Comparison of ENCODE assay signal across 8 mouse cellular contexts in genomic region chr5:64230061-64230466, GRCm38 (mm10).
A peak's percentile ranks its signal among the peaks of the same experiment; 100 is the strongest.
DNase-seq lines count a peak whose midpoint lies in the region; ATAC-seq and TF ChIP-seq lines count a peak whose summit lies in the region.

No protein-coding gene starts in this region.

- peaks cover 7% of the 10 kb centered on the region for H3K79me2 ChIP-seq in MEL (ENCODE audit: control insufficient read depth, insufficient read depth, low read length, poor library complexity)

- peak overlapping the region; percentile 97 to 98 for H3K4me3 ChIP-seq in MEL (ENCODE audit: control insufficient read depth in 1 of 2, insufficient read depth in 1 of 2, low read depth in 2 of 2, low read length in 2 of 2)
- H3K4me3 ChIP-seq in forebrain, embryonic 15.5 days = peak overlapping the region; percentile 61
- H3K4me3 ChIP-seq in layer of hippocampus, adult 2 months = peak overlapping the region; percentile 78
- peak overlapping the region; percentile 70 for H3K4me3 ChIP-seq in lung, embryonic 14.5 days (ENCODE audit: low read depth, low read length)

- H3K4me1 ChIP-seq in MEL (ENCODE audit: control insufficient read depth in 1 of 2, insufficient read depth in 2 of 2, low read length in 2 of 2) = peaks cover 6 to 16% of the 10 kb centered on the region in 2 experiments
- peaks cover 9% of the 10 kb centered on the region for H3K4me1 ChIP-seq in forebrain, embryonic 15.5 days
- H3K4me1 ChIP-seq in lung, embryonic 14.5 days (ENCODE audit: insufficient read depth) = peaks cover 11% of the 10 kb centered on the region

- peak; percentile 93 for ATAC-seq in forebrain, embryonic 15.5 days (replicated peaks)
- ATAC-seq in lung, embryonic 14.5 days (ENCODE audit: insufficient read depth) = peak; percentile 96
- ATAC-seq in neutrophil, adult 5-6 weeks (ENCODE audit: extremely low read depth, insufficient number of reproducible peaks, low FRiP score, poor library complexity, severe bottlenecking) = peak; percentile 96

- intact Hi-C loops in heart, postnatal 36 days (cut with DNase I) = loop anchor here (5.0 kb wide), 1 partner anchor 37 kb away; no protein-coding TSS in a partner anchor

- H3K9me3 ChIP-seq in MEL (replicated peaks; ENCODE audit: insufficient read depth, low read length) = no peaks in the 10 kb centered on the region
- no peaks in the 10 kb centered on the region for H3K9me3 ChIP-seq in forebrain, embryonic 15.5 days
- no peaks in the 10 kb centered on the region for H3K9me3 ChIP-seq in lung, embryonic 14.5 days (ENCODE audit: low read depth, low read length)

- no peak for TF ChIP-seq RAD21 in MEL (IDR thresholded peaks at IDR 0.05; ENCODE audit: low read depth, low read length)

- 2% methylated on average over 39 of the region's 48 CpGs for WGBS in forebrain, embryonic 15.5 days
- under 1% methylated on average over 46 of the region's 48 CpGs for WGBS in lung, embryonic 14.5 days

- H3K27ac ChIP-seq in MEL (ENCODE audit: control insufficient read depth, low read depth, low read length) = peak overlapping the region; percentile 7; the same call in 1 of the 2 replicates
- H3K27ac ChIP-seq in forebrain, embryonic 15.5 days (replicated peaks) = peak overlapping the region; percentile 39
- peak overlapping the region; percentile 41; the same call in 1 of the 2 replicates for H3K27ac ChIP-seq in layer of hippocampus, adult 2 months
- peak overlapping the region; percentile 86 for H3K27ac ChIP-seq in lung, embryonic 14.5 days (ENCODE audit: low read depth)

- DNase-seq in MEL (ENCODE audit: low read depth, low spot score) = peak; percentile 94
- DNase-seq in cerebellum, adult 11-12 months = peak; percentile 64
- DNase-seq in heart, postnatal 36 days = peak; percentile 88
- peak; percentile 63 to 64 for DNase-seq in layer of hippocampus, adult 2 months (ENCODE audit: low spot score in 2 of 2)
- peak; percentile 96 for DNase-seq in lung, embryonic 14.5 days
- peak; percentile 87 to 90 for DNase-seq in thymus, adult 18-20 months

- H3K4me2 ChIP-seq in forebrain, embryonic 15.5 days (replicated peaks) = peak overlapping the region; percentile 82
- H3K4me2 ChIP-seq in lung, embryonic 14.5 days = peak overlapping the region; percentile 86

- no peaks in the 10 kb centered on the region for H3K27me3 ChIP-seq in MEL (ENCODE audit: control insufficient read depth in 1 of 2, insufficient read depth in 2 of 2, low read length in 2 of 2)
- H3K27me3 ChIP-seq in forebrain, embryonic 15.5 days = no peaks in the 10 kb centered on the region
- H3K27me3 ChIP-seq in lung, embryonic 14.5 days (ENCODE audit: insufficient read depth, low read length) = no peaks in the 10 kb centered on the region

- H3K36me3 ChIP-seq in MEL (ENCODE audit: control insufficient read depth in 1 of 2, insufficient read depth in 2 of 2, low read length in 2 of 2) = peaks cover 0 to 3% of the 10 kb centered on the region in 2 experiments; a peak in 2 of 4 replicates
- H3K36me3 ChIP-seq in forebrain, embryonic 15.5 days = no peaks in the 10 kb centered on the region
- H3K36me3 ChIP-seq in lung, embryonic 14.5 days (ENCODE audit: insufficient read depth) = no peaks in the 10 kb centered on the region

- no peak for TF ChIP-seq EP300 in MEL (IDR thresholded peaks at IDR 0.05; ENCODE audit: low read depth in 1 of 2, low read length in 2 of 2)

- TF ChIP-seq POLR2A in MEL (IDR thresholded peaks at IDR 0.05; ENCODE audit: control insufficient read depth in 1 of 2, insufficient read depth in 1 of 2, low read depth in 1 of 2, low read length in 2 of 2, poor library complexity in 1 of 2) = peak in 1 of 2 experiments; percentile 64; a peak in 2 of 4 replicates

- H3K9ac ChIP-seq in MEL (ENCODE audit: control insufficient read depth, low read depth, low read length, poor library complexity, severe bottlenecking) = peak overlapping the region; percentile 81
- H3K9ac ChIP-seq in forebrain, embryonic 15.5 days (replicated peaks) = peak overlapping the region; percentile 57
- H3K9ac ChIP-seq in lung, embryonic 14.5 days = peak overlapping the region; percentile 79

- TF ChIP-seq CTCF in MEL (IDR thresholded peaks at IDR 0.05 in 2 of 3, conservative IDR thresholded peaks at IDR 0.05 in 1 of 3; ENCODE audit: control insufficient read depth in 1 of 3, insufficient read depth in 1 of 3, low read depth in 2 of 3, low read length in 3 of 3, poor library complexity in 1 of 3, severe bottlenecking in 1 of 3) = no peak
- peak; percentile 26; the same call in 1 of the 2 replicates for TF ChIP-seq CTCF in layer of hippocampus, adult 2 months (conservative IDR thresholded peaks at IDR 0.05)
- 0 out of 2 replicates have a peak, but pooled peaks have one; percentile 13 for TF ChIP-seq CTCF in lung, embryonic 14.5 days (IDR thresholded peaks at IDR 0.05; ENCODE audit: low read depth)

TF ChIP-seq in MEL, 35 proteins besides CTCF, POLR2A, EP300 and RAD21:
- TF ChIP-seq ZC3H11A (IDR thresholded peaks at IDR 0.05; ENCODE audit: low read depth, low read length) (no peak), NRF1 (IDR thresholded peaks at IDR 0.05; ENCODE audit: insufficient read depth, low read depth, low read length, poor library complexity, severe bottlenecking) (no peak), RCOR1 (IDR thresholded peaks at IDR 0.05; ENCODE audit: low read depth, low read length) (no peak), GABPA (IDR thresholded peaks at IDR 0.05; ENCODE audit: low read depth, low read length) (no peak), CHD1 (IDR thresholded peaks at IDR 0.05; ENCODE audit: low read depth, low read length) (no peak), GATA1 (IDR thresholded peaks at IDR 0.05; ENCODE audit: low read depth, low read length) (no peak), MXI1 (IDR thresholded peaks at IDR 0.05; ENCODE audit: low read depth, low read length) (0 out of 2 replicates have a peak, but pooled peaks have one; percentile 20), MYC (IDR thresholded peaks at IDR 0.05; ENCODE audit: low read depth, low read length) (no peak), POLR2AphosphoS2 (IDR thresholded peaks at IDR 0.05; ENCODE audit: low read length) (no peak), ZMIZ1 (IDR thresholded peaks at IDR 0.05; ENCODE audit: low read depth, low read length) (no peak), ZKSCAN1 (IDR thresholded peaks at IDR 0.05; ENCODE audit: low read depth, low read length) (no peak), UBTF (IDR thresholded peaks at IDR 0.05; ENCODE audit: borderline replicate concordance, insufficient read depth, low read depth, low read length) (no peak), USF1 (IDR thresholded peaks at IDR 0.05; ENCODE audit: low read depth, low read length) (no peak), KAT2A (conservative IDR thresholded peaks at IDR 0.05; ENCODE audit: low read depth, low read length) (no peak), NELFE (IDR thresholded peaks at IDR 0.05; ENCODE audit: low read depth, low read length) (peak; percentile 59), SIN3A (IDR thresholded peaks at IDR 0.05; ENCODE audit: low read length) (peak; percentile 50), MEF2A (IDR thresholded peaks at IDR 0.05; ENCODE audit: extremely low read depth, insufficient replicate concordance, low read depth, low read length, poor library complexity, severe bottlenecking) (no peak), ZNF384 (IDR thresholded peaks at IDR 0.05; ENCODE audit: low read depth, low read length) (no peak), E2F4 (IDR thresholded peaks at IDR 0.05; ENCODE audit: borderline replicate concordance, low read depth, low read length) (no peak), SMC3 (IDR thresholded peaks at IDR 0.05; ENCODE audit: low read depth, low read length) (no peak), USF2 (IDR thresholded peaks at IDR 0.05; ENCODE audit: borderline replicate concordance in 1 of 2, insufficient read depth in 1 of 2, low read depth in 1 of 2, low read length in 2 of 2) (no peak), MYB (IDR thresholded peaks at IDR 0.05; ENCODE audit: low read depth, low read length) (no peak), ELF1 (IDR thresholded peaks at IDR 0.05; ENCODE audit: low read depth, low read length) (no peak), HCFC1 (IDR thresholded peaks at IDR 0.05; ENCODE audit: low read depth, low read length) (peak; percentile 64; the same call in 1 of the 2 replicates), TBP (IDR thresholded peaks at IDR 0.05; ENCODE audit: low read depth, low read length) (no peak), BHLHE40 (IDR thresholded peaks at IDR 0.05; ENCODE audit: borderline replicate concordance, low read depth, low read length) (no peak), MAX (IDR thresholded peaks at IDR 0.05; ENCODE audit: low read length) (no peak), ETS1 (IDR thresholded peaks at IDR 0.05; ENCODE audit: low read depth, low read length) (no peak)

Comparison
In these comparisons a context has a peak if more than half of its experiments do, and no peak if none do; other contexts are left out.
1. Peak in every context shown above with its lines: DNase-seq, ATAC-seq, H3K4me3 ChIP-seq and H3K27ac ChIP-seq.
2. H3K27ac ChIP-seq: peak in every context shown above with its lines; median percentile 86 in lung, embryonic 14.5 days; 41 in layer of hippocampus, adult 2 months; 39 in forebrain, embryonic 15.5 days; 7 in MEL.
3. CTCF ChIP-seq: peak in layer of hippocampus, adult 2 months (single experiment) and lung, embryonic 14.5 days (single experiment); none in MEL (0 of 3).